Mouse (Mus musculus): ENCODE measurements around the gene Pfdn4. TPM values are rescaled to one million over a fixed set of nuclear protein-coding genes. Genes with fewer than 3 reads are reported as not detected.
"Not testable (repeated sequence)": the region's sequence is repeated elsewhere in the genome, so short reads cannot be mapped to it uniquely, and the experiment has no call there.

Gene Pfdn4
- polyA plus RNA-seq (2015; fragmentation: Nextera tagmentation; extraction: Ambion mirVana): 55.6 and 61.8 TPM in 2 replicates

- DNase-seq (ENCODE audit: low spot score) (peak; percentile 32), ATAC-seq (ENCODE audit: low FRiP score, low TSS enrichment) (no peak)
- Histone ChIP-seq H3K4me3 (ENCODE audit: low read depth, low read length) (peak within 1 kb of the TSS; percentile 6; the same call in 1 of the 2 replicates), H3K9me3 (ENCODE audit: control insufficient read depth, low read length) (no peaks in the 10 kb centered on the region), H3K27ac (replicated peaks) (no peak within 1 kb of the TSS), H3K27me3 (ENCODE audit: control insufficient read depth, insufficient read depth, low read length) (peaks cover 19% of the 10 kb centered on the region; the same call in 1 of the 2 replicates), H3K4me1 (replicated peaks; ENCODE audit: control insufficient read depth, insufficient read depth) (no peaks in the 10 kb centered on the region), H3K4me2 (replicated peaks; ENCODE audit: low read depth) (peak within 1 kb of the TSS; percentile 14), H3K9ac (ENCODE audit: low read length) (no peak within 1 kb of the TSS), H3K36me3 (ENCODE audit: control insufficient read depth, insufficient read depth, low read length) (no peaks in the 10 kb centered on the region)
- TF ChIP-seq EP300 (optimal IDR thresholded peaks at IDR 0.05) (no peak), CTCF (IDR thresholded peaks at IDR 0.05; ENCODE audit: low read depth) (no peak)
- WGBS: under 1% methylated on average over 46 of the region's 46 CpGs
These were observed at the start of gene Pfdn4 for GRCm38 (mm10) chr2:170496154-170496930. Gene Pfdn4, plus strand, starts transcription at chr2:170496428.

GRCm38 (mm10) chr2:170446843-170447383 lies 49.3 kb upstream of the Pfdn4 start:
- H3K9me3 ChIP-seq (ENCODE audit: control insufficient read depth, low read length): no peaks in the 10 kb centered on the region
- TF ChIP-seq EP300 (optimal IDR thresholded peaks at IDR 0.05) (no peak), CTCF (IDR thresholded peaks at IDR 0.05; ENCODE audit: low read depth) (no peak)
- H3K4me2 ChIP-seq (replicated peaks; ENCODE audit: low read depth): no peak overlapping the region
- no peaks in the 10 kb centered on the region for H3K36me3 ChIP-seq (ENCODE audit: control insufficient read depth, insufficient read depth, low read length)
- WGBS: 58% methylated on average over 5 of the region's 5 CpGs
- DNase-seq (ENCODE audit: low spot score) (peak; percentile 53), ATAC-seq (ENCODE audit: low FRiP score, low TSS enrichment) (peak; percentile 65)
- H3K4me1 ChIP-seq (replicated peaks; ENCODE audit: control insufficient read depth, insufficient read depth): peaks cover 2% of the 10 kb centered on the region
- no peak overlapping the region for H3K4me3 ChIP-seq (ENCODE audit: low read depth, low read length)
- H3K9ac ChIP-seq (ENCODE audit: low read length): no peak overlapping the region
- H3K27me3 ChIP-seq (ENCODE audit: control insufficient read depth, insufficient read depth, low read length): no peaks in the 10 kb centered on the region
- H3K27ac ChIP-seq (replicated peaks): peak overlapping the region; percentile 61

GRCm38 (mm10) chr2:170447651-170448050 lies 48.6 kb upstream of the Pfdn4 start:
- Histone ChIP-seq H3K36me3 (ENCODE audit: control insufficient read depth, insufficient read depth, low read length) (no peaks in the 10 kb centered on the region), H3K27ac (replicated peaks) (no peak overlapping the region), H3K9ac (ENCODE audit: low read length) (no peak overlapping the region), H3K4me1 (replicated peaks; ENCODE audit: control insufficient read depth, insufficient read depth) (peaks cover 2% of the 10 kb centered on the region), H3K9me3 (ENCODE audit: control insufficient read depth, low read length) (no peaks in the 10 kb centered on the region), H3K4me2 (replicated peaks; ENCODE audit: low read depth) (no peak overlapping the region), H3K27me3 (ENCODE audit: control insufficient read depth, insufficient read depth, low read length) (no peaks in the 10 kb centered on the region), H3K4me3 (ENCODE audit: low read depth, low read length) (no peak overlapping the region)
- ATAC-seq (ENCODE audit: low FRiP score, low TSS enrichment) (no peak), DNase-seq (ENCODE audit: low spot score) (no peak)
- TF ChIP-seq EP300 (optimal IDR thresholded peaks at IDR 0.05) (no peak), CTCF (IDR thresholded peaks at IDR 0.05; ENCODE audit: low read depth) (no peak)
- 70% methylated on average over 10 of the region's 10 CpGs for WGBS

GRCm38 (mm10) chr2:170450933-170451332 lies 45.3 kb upstream of the Pfdn4 start:
- ATAC-seq (ENCODE audit: low FRiP score, low TSS enrichment): peak; percentile 62
- peak; percentile 94 for TF ChIP-seq CTCF (IDR thresholded peaks at IDR 0.05; ENCODE audit: low read depth)
- no peak for TF ChIP-seq EP300 (optimal IDR thresholded peaks at IDR 0.05)
- WGBS: 4% methylated on average over 9 of the region's 9 CpGs

GRCm38 (mm10) chr2:170453809-170454208 lies 42.4 kb upstream of the Pfdn4 start:
- not testable (repeated sequence) for H3K4me2 ChIP-seq (replicated peaks; ENCODE audit: low read depth); H3K27me3 ChIP-seq (ENCODE audit: control insufficient read depth, insufficient read depth, low read length); H3K9me3 ChIP-seq (ENCODE audit: control insufficient read depth, low read length); H3K36me3 ChIP-seq (ENCODE audit: control insufficient read depth, insufficient read depth, low read length); H3K4me3 ChIP-seq (ENCODE audit: low read depth, low read length); H3K9ac ChIP-seq (ENCODE audit: low read length); H3K4me1 ChIP-seq (replicated peaks; ENCODE audit: control insufficient read depth, insufficient read depth); H3K27ac ChIP-seq (replicated peaks); DNase-seq (ENCODE audit: low spot score)
- ATAC-seq (ENCODE audit: low FRiP score, low TSS enrichment): peak; percentile 46; the same call in 1 of the 2 replicates
- WGBS: 57% methylated on average over 3 of the region's 4 CpGs

More at GRCm38 (mm10) chr2:170450933-170451332, 45.3 kb upstream of the Pfdn4 start:
- Histone ChIP-seq H3K9ac (ENCODE audit: low read length) (no peak overlapping the region), H3K4me1 (replicated peaks; ENCODE audit: control insufficient read depth, insufficient read depth) (no peaks in the 10 kb centered on the region; the same call in 1 of the 2 replicates), H3K9me3 (ENCODE audit: control insufficient read depth, low read length) (no peaks in the 10 kb centered on the region), H3K4me3 (ENCODE audit: low read depth, low read length) (no peak overlapping the region), H3K27me3 (ENCODE audit: control insufficient read depth, insufficient read depth, low read length) (no peaks in the 10 kb centered on the region), H3K27ac (replicated peaks) (no peak overlapping the region), H3K4me2 (replicated peaks; ENCODE audit: low read depth) (0 out of 2 replicates have a peak overlapping the region, but pooled peaks have one; percentile 29), H3K36me3 (ENCODE audit: control insufficient read depth, insufficient read depth, low read length) (no peaks in the 10 kb centered on the region)
- DNase-seq (ENCODE audit: low spot score): peak; percentile 93

GRCm38 (mm10) chr2:170459183-170459582 lies 37.0 kb upstream of the Pfdn4 start:
- Histone ChIP-seq H3K4me2 (replicated peaks; ENCODE audit: low read depth) (no peak overlapping the region), H3K9me3 (ENCODE audit: control insufficient read depth, low read length) (no peaks in the 10 kb centered on the region), H3K36me3 (ENCODE audit: control insufficient read depth, insufficient read depth, low read length) (no peaks in the 10 kb centered on the region), H3K4me1 (replicated peaks; ENCODE audit: control insufficient read depth, insufficient read depth) (no peaks in the 10 kb centered on the region), H3K9ac (ENCODE audit: low read length) (no peak overlapping the region), H3K27me3 (ENCODE audit: control insufficient read depth, insufficient read depth, low read length) (no peaks in the 10 kb centered on the region), H3K4me3 (ENCODE audit: low read depth, low read length) (no peak overlapping the region), H3K27ac (replicated peaks) (no peak overlapping the region)
- WGBS: 71% methylated on average over 10 of the region's 10 CpGs
- DNase-seq (ENCODE audit: low spot score) (no peak), ATAC-seq (ENCODE audit: low FRiP score, low TSS enrichment) (no peak)
- no peak for TF ChIP-seq EP300 (optimal IDR thresholded peaks at IDR 0.05)
- no peak for TF ChIP-seq CTCF (IDR thresholded peaks at IDR 0.05; ENCODE audit: low read depth)
